Mouse (Mus musculus) heart, adult 2 months (tissue): Measurements from ENCODE around the gene Dock8.

Experiments
- CTCF ChIP-seq: fragments of 200-600 bp; IDR thresholded peaks from 2 replicates; pipeline ENCODE4 v1.8.1; 2022; ENCODE audit warnings: antibody characterized with exemption, mild to moderate bottlenecking, moderate library complexity
- POLR2A ChIP-seq: fragments of 200-500 bp; IDR thresholded peaks from 2 replicates; pipeline ENCODE4 v1.6.1; 2011; ENCODE audit warnings: mild to moderate bottlenecking, low read depth, low read length, control low read depth; ENCODE audit not compliant: insufficient read depth

GRCm38 (mm10) chr19:25238121-25238520 lies 238.8 kb downstream of the Dock8 start:
- TF ChIP-seq CTCF (no peak), POLR2A (no peak)
